Mouse (Mus musculus): ENCODE data around the gene Nr1h2. TPM values are rescaled to one million over a fixed set of nuclear protein-coding genes. Genes with fewer than 3 reads are reported as not detected.

Nr1h2 gene
- total and polyA plus RNA-seq, 3 experiments = 49.7 to 82.3 TPM; not detected in 1

DNA sequence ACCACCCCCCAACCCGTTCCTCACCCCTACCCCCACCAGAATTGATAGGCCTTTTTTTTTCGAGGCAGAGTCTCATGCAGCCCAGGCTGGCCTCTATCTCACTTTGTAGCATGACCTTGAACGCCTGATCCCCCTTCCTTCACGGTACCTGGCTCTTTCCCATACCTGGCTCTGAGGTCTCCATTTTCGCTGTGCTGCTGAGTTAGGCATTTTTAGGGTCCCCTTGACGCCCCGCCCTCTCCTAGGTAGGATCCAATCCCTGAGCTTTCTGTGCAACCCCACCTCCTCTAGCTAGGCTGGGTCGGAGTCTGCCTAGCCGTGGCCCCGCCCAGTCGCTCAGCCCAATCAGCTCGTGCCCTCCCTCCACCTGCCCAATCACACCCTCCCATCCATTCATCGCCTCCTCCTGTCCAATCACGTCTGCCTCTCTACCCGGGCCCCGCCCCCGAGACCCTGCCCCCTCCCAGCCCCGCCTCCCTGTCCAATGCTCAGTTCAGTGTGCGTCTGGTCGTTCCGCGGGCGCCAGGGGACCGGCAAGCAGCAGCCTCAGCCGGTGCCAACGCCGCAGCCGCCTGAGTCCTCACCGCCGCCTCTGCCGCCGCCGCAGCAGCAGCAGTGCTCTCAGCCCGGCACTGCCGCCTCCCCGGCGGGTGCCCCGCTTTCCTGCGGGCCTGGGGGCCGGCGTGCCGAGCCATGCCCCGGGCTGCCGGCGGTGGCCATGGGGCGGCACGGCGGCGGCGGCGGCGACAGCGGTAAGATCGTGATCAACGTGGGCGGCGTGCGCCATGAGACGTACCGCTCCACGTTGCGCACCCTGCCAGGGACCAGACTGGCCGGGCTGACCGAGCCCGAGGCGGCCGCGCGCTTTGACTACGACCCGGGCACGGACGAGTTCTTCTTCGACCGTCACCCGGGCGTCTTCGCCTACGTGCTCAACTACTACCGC is 36.9 kb upstream of the Nr1h2 start, which contains the start of gene Kcnc3:
TSS of gene Kcnc3 (plus strand) at position 263 of the 946 bp plus-strand sequence.
- H3K27me3 ChIP-seq (ENCODE audit: control insufficient read depth in 1 of 2, insufficient read depth in 2 of 2, low read length in 2 of 2) = no peaks in the 10 kb centered on the region
- H3K36me3 ChIP-seq (ENCODE audit: control insufficient read depth in 1 of 2, insufficient read depth in 2 of 2, low read length in 2 of 2) = no peaks in the 10 kb centered on the region
- H3K4me1 ChIP-seq (ENCODE audit: control insufficient read depth in 1 of 2, insufficient read depth in 2 of 2, low read length in 2 of 2) = no peaks in the 10 kb centered on the region
- no peak for DNase-seq (ENCODE audit: low read depth, low spot score)
- H3K79me2 ChIP-seq (ENCODE audit: control insufficient read depth, insufficient read depth, low read length, poor library complexity) = no peaks in the 10 kb centered on the region
- no peaks in the 10 kb centered on the region for H3K9me3 ChIP-seq (replicated peaks; ENCODE audit: insufficient read depth, low read length)
- no peak within 1 kb of the TSS for H3K4me3 ChIP-seq (ENCODE audit: control insufficient read depth in 1 of 2, insufficient read depth in 1 of 2, low read depth in 2 of 2, low read length in 2 of 2)
- no peak within 1 kb of the TSS for H3K27ac ChIP-seq (ENCODE audit: control insufficient read depth, low read depth, low read length)
- H3K9ac ChIP-seq (ENCODE audit: control insufficient read depth, low read depth, low read length, poor library complexity, severe bottlenecking) = no peak within 1 kb of the TSS
- no peak for TF ChIP-seq USF2 (IDR thresholded peaks at IDR 0.05; ENCODE audit: borderline replicate concordance in 1 of 2, insufficient read depth in 1 of 2, low read depth in 1 of 2, low read length in 2 of 2)
- no peak for TF ChIP-seq SIN3A (IDR thresholded peaks at IDR 0.05; ENCODE audit: low read length)
- no peak for TF ChIP-seq MXI1 (IDR thresholded peaks at IDR 0.05; ENCODE audit: low read depth, low read length)
- TF ChIP-seq USF1 (IDR thresholded peaks at IDR 0.05; ENCODE audit: low read depth, low read length) = no peak
- TF ChIP-seq ZNF384 (IDR thresholded peaks at IDR 0.05; ENCODE audit: low read depth, low read length) = no peak
- no peak for TF ChIP-seq POLR2AphosphoS2 (IDR thresholded peaks at IDR 0.05; ENCODE audit: low read length)
- TF ChIP-seq KAT2A (conservative IDR thresholded peaks at IDR 0.05; ENCODE audit: low read depth, low read length) = no peak
- TF ChIP-seq MAFK (IDR thresholded peaks at IDR 0.05; ENCODE audit: borderline replicate concordance, low read depth, low read length) = no peak

DNA sequence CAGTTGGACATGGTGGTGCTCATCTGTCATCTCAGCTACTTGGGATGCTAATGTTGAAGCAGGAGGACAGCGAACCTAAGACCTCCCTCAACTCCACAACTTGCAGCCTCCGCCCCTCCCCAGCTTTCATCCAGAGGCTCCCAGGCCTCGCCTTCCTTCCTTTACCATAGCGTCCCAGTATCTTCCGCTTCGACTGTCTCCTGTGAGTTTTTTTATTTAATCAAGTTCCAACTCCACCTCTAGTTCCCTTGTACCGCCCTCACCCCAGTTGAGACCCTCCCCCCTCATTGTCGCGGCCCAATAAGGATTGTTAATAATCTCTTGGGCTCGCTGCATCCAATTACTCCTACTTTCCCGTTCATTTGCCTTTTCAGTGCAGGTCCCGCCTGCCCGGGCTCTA is 36.2 kb upstream of the Nr1h2 start:
- Histone ChIP-seq H3K4me3 (ENCODE audit: control insufficient read depth in 1 of 2, insufficient read depth in 1 of 2, low read depth in 2 of 2, low read length in 2 of 2) (no peak overlapping the region), H3K27ac (ENCODE audit: control insufficient read depth, low read depth, low read length) (no peak overlapping the region), H3K27me3 (ENCODE audit: control insufficient read depth in 1 of 2, insufficient read depth in 2 of 2, low read length in 2 of 2) (no peaks in the 10 kb centered on the region), H3K9me3 (replicated peaks; ENCODE audit: insufficient read depth, low read length) (no peaks in the 10 kb centered on the region), H3K4me1 (ENCODE audit: control insufficient read depth in 1 of 2, insufficient read depth in 2 of 2, low read length in 2 of 2) (no peaks in the 10 kb centered on the region), H3K9ac (ENCODE audit: control insufficient read depth, low read depth, low read length, poor library complexity, severe bottlenecking) (no peak overlapping the region), H3K36me3 (ENCODE audit: control insufficient read depth in 1 of 2, insufficient read depth in 2 of 2, low read length in 2 of 2) (no peaks in the 10 kb centered on the region), H3K79me2 (ENCODE audit: control insufficient read depth, insufficient read depth, low read length, poor library complexity) (no peaks in the 10 kb centered on the region)
- TF ChIP-seq BHLHE40 (IDR thresholded peaks at IDR 0.05; ENCODE audit: borderline replicate concordance, low read depth, low read length) (no peak), UBTF (IDR thresholded peaks at IDR 0.05; ENCODE audit: borderline replicate concordance, insufficient read depth, low read depth, low read length) (no peak), MXI1 (IDR thresholded peaks at IDR 0.05; ENCODE audit: low read depth, low read length) (no peak), RAD21 (IDR thresholded peaks at IDR 0.05; ENCODE audit: low read depth, low read length) (no peak), ZKSCAN1 (IDR thresholded peaks at IDR 0.05; ENCODE audit: low read depth, low read length) (no peak), MAZ (IDR thresholded peaks at IDR 0.05; ENCODE audit: low read depth, low read length) (no peak), JUND (IDR thresholded peaks at IDR 0.05; ENCODE audit: low read depth, low read length) (no peak), NELFE (IDR thresholded peaks at IDR 0.05; ENCODE audit: low read depth, low read length) (no peak), TCF12 (IDR thresholded peaks at IDR 0.05; ENCODE audit: low read depth, low read length) (no peak), MYC (IDR thresholded peaks at IDR 0.05; ENCODE audit: low read depth, low read length) (no peak), USF1 (IDR thresholded peaks at IDR 0.05; ENCODE audit: low read depth, low read length) (no peak), GABPA (IDR thresholded peaks at IDR 0.05; ENCODE audit: low read depth, low read length) (no peak), ETS1 (IDR thresholded peaks at IDR 0.05; ENCODE audit: low read depth, low read length) (no peak)
- no peak for DNase-seq (ENCODE audit: low read depth, low spot score)

Measured in MEL (cell line).